Mouse (Mus musculus) erythroblast, embryonic 14.5 days (primary cell): ENCODE measurements around the gene Anxa6. TPM values are rescaled to one million over a fixed set of nuclear protein-coding genes. Genes with fewer than 3 reads are reported as not detected.

Source experiments
- H3K27me3 ChIP-seq: 2 replicates; pipeline ENCODE4 v1.6.1; 2012; ENCODE audit warnings: inconsistent platforms; ENCODE audit not compliant: control insufficient read depth
- H3K36me3 ChIP-seq: 2 replicates; pipeline ENCODE4 v1.6.1; 2012; ENCODE audit warnings: mild to moderate bottlenecking, inconsistent platforms; ENCODE audit not compliant: control insufficient read depth
- H3K4me1 ChIP-seq: 2 replicates; pipeline ENCODE4 v1.6.1; 2012; ENCODE audit warnings: inconsistent platforms; ENCODE audit not compliant: control insufficient read depth
- H3K4me3 ChIP-seq: replicated peaks from 2 replicates; pipeline ENCODE3; 2012; ENCODE audit warnings: moderate library complexity, mild to moderate bottlenecking, inconsistent platforms
- H3K9me3 ChIP-seq: 2 replicates; pipeline ENCODE4 v1.6.1; 2012; ENCODE audit warnings: low read length, inconsistent platforms, mixed read lengths; ENCODE audit not compliant: control insufficient read depth
- GATA1 ChIP-seq: IDR thresholded peaks from 2 replicates; pipeline ENCODE4 v1.6.1; 2012; ENCODE audit warnings: low read length, inconsistent platforms, mixed read lengths
- TAL1 ChIP-seq: IDR thresholded peaks from 3 replicates; pipeline ENCODE4 v1.6.1; 2012; ENCODE audit warnings: low read length, inconsistent platforms, mixed read lengths
- polyA plus RNA-seq: library from polyadenylated mRNA; stranded (reverse); fragments of >175 nt; gene quantifications from 2 replicates; pipeline ENCODE4 v1.2.3, GENCODE M21; 2012

The Anxa6 gene
- polyA plus RNA-seq, 1 experiment: 0.23 TPM

- Histone ChIP-seq H3K4me1 (peaks cover 47% of the 10 kb centered on the region), H3K27me3 (no peaks in the 10 kb centered on the region), H3K4me3 (no peak overlapping the region), H3K36me3 (peaks cover 10% of the 10 kb centered on the region), H3K9me3 (no peaks in the 10 kb centered on the region)
- TF ChIP-seq GATA1 (no peak), TAL1 (no peak)
Observed at GRCm38 (mm10) chr11:54975340-54975739, 57.9 kb downstream of the Anxa6 start.

GRCm38 (mm10) chr11:54974639-54975038, 58.6 kb downstream of the Anxa6 start:
- TF ChIP-seq GATA1: no peak
- Histone ChIP-seq H3K36me3 (peaks cover 8% of the 10 kb centered on the region), H3K27me3 (no peaks in the 10 kb centered on the region), H3K4me1 (peaks cover 54% of the 10 kb centered on the region), H3K9me3 (no peaks in the 10 kb centered on the region), H3K4me3 (no peak overlapping the region)

- H3K27me3 ChIP-seq: no peaks in the 10 kb centered on the region
- H3K36me3 ChIP-seq: no peaks in the 10 kb centered on the region
- no peaks in the 10 kb centered on the region for H3K9me3 ChIP-seq
- peaks cover 49% of the 10 kb centered on the region for H3K4me1 ChIP-seq
- no peak overlapping the region for H3K4me3 ChIP-seq
- TF ChIP-seq TAL1: no peak
- TF ChIP-seq GATA1: no peak
Observed at GRCm38 (mm10) chr11:54973481-54974212, 59.6 kb downstream of the Anxa6 start.

GRCm38 (mm10) chr11:54972789-54973188, 60.5 kb downstream of the Anxa6 start:
- peaks cover 40% of the 10 kb centered on the region for H3K4me1 ChIP-seq
- no peak overlapping the region for H3K4me3 ChIP-seq
- H3K9me3 ChIP-seq: no peaks in the 10 kb centered on the region
- H3K27me3 ChIP-seq: no peaks in the 10 kb centered on the region
- no peaks in the 10 kb centered on the region for H3K36me3 ChIP-seq
- TF ChIP-seq TAL1: no peak
- no peak for TF ChIP-seq GATA1

- TF ChIP-seq TAL1: no peak
- TF ChIP-seq GATA1: no peak
- no peaks in the 10 kb centered on the region for H3K27me3 ChIP-seq
- no peaks in the 10 kb centered on the region for H3K9me3 ChIP-seq
- H3K4me3 ChIP-seq: no peak overlapping the region
- peaks cover 36% of the 10 kb centered on the region for H3K4me1 ChIP-seq
- H3K36me3 ChIP-seq: no peaks in the 10 kb centered on the region
Observed at GRCm38 (mm10) chr11:54972049-54972723, 61.1 kb downstream of the Anxa6 start.

GRCm38 (mm10) chr11:54971365-54972048, 61.7 kb downstream of the Anxa6 start:
- no peaks in the 10 kb centered on the region for H3K36me3 ChIP-seq

GRCm38 (mm10) chr11:54965234-54965633, 68.0 kb downstream of the Anxa6 start:
- no peaks in the 10 kb centered on the region for H3K27me3 ChIP-seq
- no peak for TF ChIP-seq TAL1
- no peak for TF ChIP-seq GATA1
- H3K36me3 ChIP-seq: no peaks in the 10 kb centered on the region
- H3K9me3 ChIP-seq: no peaks in the 10 kb centered on the region
- no peak overlapping the region for H3K4me3 ChIP-seq
- peaks cover 13% of the 10 kb centered on the region for H3K4me1 ChIP-seq

More at GRCm38 (mm10) chr11:54971365-54972048, 61.7 kb downstream of the Anxa6 start:
- Histone ChIP-seq H3K27me3 (no peaks in the 10 kb centered on the region), H3K4me3 (no peak overlapping the region), H3K9me3 (no peaks in the 10 kb centered on the region), H3K4me1 (peaks cover 36% of the 10 kb centered on the region)
- no peak for TF ChIP-seq TAL1
- no peak for TF ChIP-seq GATA1

GRCm38 (mm10) chr11:54962810-54963209, 70.4 kb downstream of the Anxa6 start, which contains the start of gene Tnip1:
Tnip1 (minus strand) TSS chr11:54962917.
- TF ChIP-seq TAL1 (no peak), GATA1 (no peak)
- no peaks in the 10 kb centered on the region for H3K9me3 ChIP-seq
- H3K36me3 ChIP-seq: no peaks in the 10 kb centered on the region
- no peaks in the 10 kb centered on the region for H3K27me3 ChIP-seq
- H3K4me3 ChIP-seq: no peak within 1 kb of the TSS
- H3K4me1 ChIP-seq: peaks cover 29% of the 10 kb centered on the region

- Histone ChIP-seq H3K9me3 (no peaks in the 10 kb centered on the region), H3K4me3 (no peak overlapping the region), H3K4me1 (peaks cover 37% of the 10 kb centered on the region), H3K27me3 (no peaks in the 10 kb centered on the region), H3K36me3 (no peaks in the 10 kb centered on the region)
- TF ChIP-seq TAL1: no peak
- no peak for TF ChIP-seq GATA1
Observed at GRCm38 (mm10) chr11:54961921-54962320, 71.3 kb downstream of the Anxa6 start.
